Mouse (Mus musculus) MEL (cell line): ENCODE measurements around the gene Trak1.

ENCODE experiments used
- CHD2 ChIP-seq: IDR thresholded peaks from 2 replicates; pipeline ENCODE4 v1.6.1; 2011; ENCODE audit warnings: low read length, improper control_type of control experiment
- CTCF ChIP-seq, 3 experiments: IDR thresholded peaks in 2 of 3; conservative IDR thresholded peaks in 1 of 3; 2 replicates each; pipeline ENCODE4 v1.5.1; 2011 to 2012; ENCODE audit warnings: low read length in 3 of 3, low read depth in 2 of 3, mild to moderate bottlenecking in 2 of 3, improper control_type of control experiment in 1 of 3, inconsistent platforms in 1 of 3, mixed read lengths in 1 of 3, moderate library complexity in 1 of 3; ENCODE audit not compliant: control insufficient read depth in 1 of 3, insufficient read depth in 1 of 3, poor library complexity in 1 of 3, severe bottlenecking in 1 of 3
- ELF1 ChIP-seq: IDR thresholded peaks from 2 replicates; pipeline ENCODE4 v1.6.1; 2014; ENCODE audit warnings: low read depth, mild to moderate bottlenecking, inconsistent platforms, low read length, improper control_type of control experiment, moderate library complexity
- EP300 ChIP-seq, 2 experiments: IDR thresholded peaks; 2 replicates each; pipeline ENCODE4 v1.6.1; 2011; ENCODE audit warnings: improper control_type of control experiment in 2 of 2, low read length in 2 of 2, low read depth in 1 of 2, mild to moderate bottlenecking in 1 of 2
- MAZ ChIP-seq: IDR thresholded peaks from 2 replicates; pipeline ENCODE4 v1.6.1; 2012; ENCODE audit warnings: low read depth, mild to moderate bottlenecking, inconsistent platforms, low read length, improper control_type of control experiment
- MYC ChIP-seq: IDR thresholded peaks from 2 replicates; pipeline ENCODE4 v1.6.1; 2011; ENCODE audit warnings: low read depth, mild to moderate bottlenecking, low read length, improper control_type of control experiment, moderate library complexity
- POLR2A ChIP-seq, 2 experiments: IDR thresholded peaks; 2 replicates each; pipeline ENCODE4 v1.6.1; 2011 to 2012; ENCODE audit warnings: low read length in 2 of 2, mild to moderate bottlenecking in 2 of 2, control low read depth in 1 of 2, improper control_type of control experiment in 1 of 2, low read depth in 1 of 2, moderate library complexity in 1 of 2; ENCODE audit not compliant: control insufficient read depth in 1 of 2, insufficient read depth in 1 of 2, poor library complexity in 1 of 2
- POLR2AphosphoS2 ChIP-seq: IDR thresholded peaks from 2 replicates; pipeline ENCODE4 v1.6.1; 2011; ENCODE audit warnings: low read length, improper control_type of control experiment
- TAL1 ChIP-seq: IDR thresholded peaks from 2 replicates; pipeline ENCODE4 v1.6.1; 2012; ENCODE audit warnings: mild to moderate bottlenecking, inconsistent platforms, low read length, moderate library complexity, mixed read lengths
- TCF12 ChIP-seq: IDR thresholded peaks from 2 replicates; pipeline ENCODE4 v1.6.1; 2014; ENCODE audit warnings: low read depth, mild to moderate bottlenecking, inconsistent platforms, low read length, improper control_type of control experiment, moderate library complexity
- USF2 ChIP-seq, 2 experiments: IDR thresholded peaks; 2 replicates each; pipeline ENCODE4 v1.6.1; 2011 to 2012; ENCODE audit warnings: improper control_type of control experiment in 2 of 2, low read length in 2 of 2, borderline replicate concordance in 1 of 2, inconsistent platforms in 1 of 2, low read depth in 1 of 2, mild to moderate bottlenecking in 1 of 2; ENCODE audit not compliant: insufficient read depth in 1 of 2

GRCm38 (mm10) chr9:121358418-121358817, 61.1 kb downstream of the Trak1 start:
- no peak for TF ChIP-seq CTCF (IDR thresholded peaks at IDR 0.05 in 2 of 3, conservative IDR thresholded peaks at IDR 0.05 in 1 of 3; ENCODE audit: control insufficient read depth in 1 of 3, insufficient read depth in 1 of 3, low read depth in 2 of 3, low read length in 3 of 3, poor library complexity in 1 of 3, severe bottlenecking in 1 of 3)
- TF ChIP-seq MAZ: no peak
- no peak for TF ChIP-seq TAL1
- no peak for TF ChIP-seq EP300 (IDR thresholded peaks at IDR 0.05; ENCODE audit: low read depth in 1 of 2, low read length in 2 of 2)
- no peak for TF ChIP-seq CHD2
- TF ChIP-seq TCF12: no peak
- TF ChIP-seq MYC: no peak
- no peak for TF ChIP-seq POLR2AphosphoS2
- TF ChIP-seq ELF1: no peak
- TF ChIP-seq POLR2A (IDR thresholded peaks at IDR 0.05; ENCODE audit: control insufficient read depth in 1 of 2, insufficient read depth in 1 of 2, low read depth in 1 of 2, low read length in 2 of 2, poor library complexity in 1 of 2): no peak
- TF ChIP-seq USF2 (IDR thresholded peaks at IDR 0.05; ENCODE audit: borderline replicate concordance in 1 of 2, insufficient read depth in 1 of 2, low read depth in 1 of 2, low read length in 2 of 2): no peak
